Mouse (Mus musculus) neural tube, embryonic 13.5 days (tissue): ENCODE results near the gene Reps1. TPM values are rescaled to one million over a fixed set of nuclear protein-coding genes. Genes with fewer than 3 reads are reported as not detected.

ENCODE experiments used
- ATAC-seq: fragments of 200-750 bp; cut with Nextera tagmentation; 2 replicates; pipeline ENCODE4 v1.8.0; 2017; ENCODE audit warnings: low read depth, mild to moderate bottlenecking, moderate TSS enrichment, moderate library complexity
- H3K27ac ChIP-seq: fragments of 300-500 bp; sonication (generic); replicated peaks from 2 replicates; pipeline ENCODE4 v1.5.1; 2015; ENCODE audit warnings: moderate library complexity, mild to moderate bottlenecking, inconsistent platforms
- H3K27me3 ChIP-seq: fragments of 300-500 bp; sonication (generic); 2 replicates; pipeline ENCODE4 v1.6.1; 2015; ENCODE audit warnings: mild to moderate bottlenecking, inconsistent platforms
- H3K36me3 ChIP-seq: fragments of 300-500 bp; sonication (generic); 2 replicates; pipeline ENCODE4 v1.6.1; 2015; ENCODE audit warnings: mild to moderate bottlenecking, inconsistent platforms
- H3K4me1 ChIP-seq: fragments of 300-500 bp; sonication (generic); replicated peaks from 2 replicates; pipeline ENCODE4 v1.6.1; 2015; ENCODE audit warnings: inconsistent platforms
- H3K4me2 ChIP-seq: fragments of 300-500 bp; sonication (generic); 2 replicates; pipeline ENCODE4 v1.6.1; 2015; ENCODE audit warnings: inconsistent platforms, mild to moderate bottlenecking, moderate library complexity
- H3K4me3 ChIP-seq: fragments of 300-500 bp; sonication (generic); 2 replicates; pipeline ENCODE4 v1.5.1; 2015; ENCODE audit warnings: mild to moderate bottlenecking, inconsistent platforms
- H3K9ac ChIP-seq: fragments of 300-500 bp; sonication (generic); 2 replicates; pipeline ENCODE4 v1.6.1; 2015; ENCODE audit warnings: moderate library complexity, mild to moderate bottlenecking, inconsistent platforms
- H3K9me3 ChIP-seq: fragments of 300-500 bp; sonication (generic); 2 replicates; pipeline ENCODE4 v1.6.1; 2016; ENCODE audit warnings: inconsistent platforms
- WGBS: fragments of 180-500 bp; shearing (Covaris S2); methylation state at CpG from one replicate; pipeline ENCODE4 v1.1.7; 2015; 5-methylcytosine and 5-hydroxymethylcytosine counted together
- polyA plus RNA-seq: library from polyadenylated mRNA; unstranded; fragments of >200 nt; fragmentation: Nextera tagmentation; extraction: Ambion mirVana; gene quantifications from 2 replicates; pipeline ENCODE4 v1.2.1, GENCODE M21; 2015

Reps1 gene
- polyA plus RNA-seq, 1 experiment from 2014 or later, result 22.3 TPM

GRCm38 (mm10) chr10:18036849-18037248, 18.8 kb upstream of the Reps1 start:
- H3K27me3 ChIP-seq, result no peaks in the 10 kb centered on the region
- no peaks in the 10 kb centered on the region for H3K4me1 ChIP-seq
- no peak overlapping the region for H3K4me2 ChIP-seq
- no peak overlapping the region for H3K9ac ChIP-seq
- no peak overlapping the region for H3K27ac ChIP-seq
- H3K4me3 ChIP-seq, result no peak overlapping the region
- no peaks in the 10 kb centered on the region for H3K9me3 ChIP-seq
- H3K36me3 ChIP-seq, result no peaks in the 10 kb centered on the region
- no peak for ATAC-seq
- 83% methylated on average over 5 of the region's 5 CpGs for WGBS

GRCm38 (mm10) chr10:18046380-18046779, 9.3 kb upstream of the Reps1 start:
- ATAC-seq, result no peak

GRCm38 (mm10) chr10:18047380-18048146, 8.1 kb upstream of the Reps1 start:
- no peaks in the 10 kb centered on the region for H3K36me3 ChIP-seq
- H3K4me2 ChIP-seq, result no peak overlapping the region
- H3K27ac ChIP-seq, result no peak overlapping the region
- no peaks in the 10 kb centered on the region for H3K9me3 ChIP-seq
- no peaks in the 10 kb centered on the region for H3K27me3 ChIP-seq
- H3K9ac ChIP-seq, result no peak overlapping the region
- ATAC-seq, result no peak
- 71% methylated on average over 10 of the region's 10 CpGs for WGBS
- no peaks in the 10 kb centered on the region for H3K4me1 ChIP-seq
- H3K4me3 ChIP-seq, result no peak overlapping the region

More at GRCm38 (mm10) chr10:18046380-18046779, 9.3 kb upstream of the Reps1 start:
- H3K27me3 ChIP-seq, result no peaks in the 10 kb centered on the region
- H3K36me3 ChIP-seq, result no peaks in the 10 kb centered on the region
- H3K9ac ChIP-seq, result no peak overlapping the region
- no peak overlapping the region for H3K27ac ChIP-seq
- no peak overlapping the region for H3K4me3 ChIP-seq
- H3K4me1 ChIP-seq, result no peaks in the 10 kb centered on the region
- H3K9me3 ChIP-seq, result no peaks in the 10 kb centered on the region
- no peak overlapping the region for H3K4me2 ChIP-seq

GRCm38 (mm10) chr10:18055009-18055695, 509 bp upstream of the Reps1 start:
- WGBS, result 3% methylated on average over 61 of the region's 61 CpGs

GRCm38 (mm10) chr10:18056391-18056745, 707 bp downstream of the Reps1 start:
- H3K27me3 ChIP-seq, result no peaks in the 10 kb centered on the region
- peak overlapping the region; percentile 98 for H3K9ac ChIP-seq
- peaks cover 32% of the 10 kb centered on the region for H3K4me1 ChIP-seq
- peak overlapping the region; percentile 98 for H3K27ac ChIP-seq
- ATAC-seq, result no peak
- H3K4me3 ChIP-seq, result peak overlapping the region; percentile 92
- WGBS, result 2% methylated on average over 8 of the region's 8 CpGs
- no peaks in the 10 kb centered on the region for H3K9me3 ChIP-seq
- H3K36me3 ChIP-seq, result no peaks in the 10 kb centered on the region
- peak overlapping the region; percentile 73 for H3K4me2 ChIP-seq

More at GRCm38 (mm10) chr10:18055009-18055695, 509 bp upstream of the Reps1 start:
- Histone ChIP-seq H3K4me2 (peak overlapping the region; percentile 73), H3K9me3 (no peaks in the 10 kb centered on the region), H3K36me3 (no peaks in the 10 kb centered on the region), H3K27ac (peak overlapping the region; percentile 98), H3K27me3 (no peaks in the 10 kb centered on the region), H3K4me1 (peaks cover 32% of the 10 kb centered on the region), H3K9ac (peak overlapping the region; percentile 98), H3K4me3 (peak overlapping the region; percentile 92)
- ATAC-seq, result peak; percentile 98

GRCm38 (mm10) chr10:18058681-18059338, 3.1 kb downstream of the Reps1 start:
- H3K4me1 ChIP-seq, result peaks cover 32% of the 10 kb centered on the region
- no peak overlapping the region for H3K4me2 ChIP-seq
- no peak for ATAC-seq
- H3K36me3 ChIP-seq, result no peaks in the 10 kb centered on the region
- WGBS, result 87% methylated on average over 9 of the region's 9 CpGs
- H3K9me3 ChIP-seq, result no peaks in the 10 kb centered on the region
- H3K27me3 ChIP-seq, result no peaks in the 10 kb centered on the region
- H3K27ac ChIP-seq, result no peak overlapping the region
- no peak overlapping the region for H3K9ac ChIP-seq
- H3K4me3 ChIP-seq, result no peak overlapping the region

- H3K4me1 ChIP-seq, result peaks cover 34% of the 10 kb centered on the region
- 87% methylated on average over 13 of the region's 13 CpGs for WGBS
- no peak overlapping the region for H3K27ac ChIP-seq
- H3K36me3 ChIP-seq, result no peaks in the 10 kb centered on the region
- H3K9me3 ChIP-seq, result no peaks in the 10 kb centered on the region
- no peaks in the 10 kb centered on the region for H3K27me3 ChIP-seq
- ATAC-seq, result no peak
- H3K9ac ChIP-seq, result no peak overlapping the region
- no peak overlapping the region for H3K4me2 ChIP-seq
- H3K4me3 ChIP-seq, result no peak overlapping the region
These were observed 4.1 kb downstream of the Reps1 start for GRCm38 (mm10) chr10:18059807-18060206.

GRCm38 (mm10) chr10:18060778-18061177, 5.1 kb downstream of the Reps1 start:
- ATAC-seq, result no peak
- Histone ChIP-seq H3K36me3 (no peaks in the 10 kb centered on the region), H3K4me1 (peaks cover 37% of the 10 kb centered on the region), H3K27me3 (no peaks in the 10 kb centered on the region), H3K4me3 (no peak overlapping the region), H3K27ac (no peak overlapping the region), H3K9me3 (no peaks in the 10 kb centered on the region), H3K9ac (no peak overlapping the region), H3K4me2 (no peak overlapping the region)
- WGBS, result 90% methylated on average over 2 of the region's 2 CpGs

GRCm38 (mm10) chr10:18061533-18061932, 5.9 kb downstream of the Reps1 start:
- H3K27me3 ChIP-seq, result no peaks in the 10 kb centered on the region
- ATAC-seq, result no peak
- no peaks in the 10 kb centered on the region for H3K36me3 ChIP-seq
- WGBS, result 92% methylated on average over 4 of the region's 4 CpGs
- H3K4me2 ChIP-seq, result no peak overlapping the region
- H3K9ac ChIP-seq, result no peak overlapping the region
- no peaks in the 10 kb centered on the region for H3K9me3 ChIP-seq
- peaks cover 35% of the 10 kb centered on the region for H3K4me1 ChIP-seq
- no peak overlapping the region for H3K27ac ChIP-seq
- no peak overlapping the region for H3K4me3 ChIP-seq

- 77% methylated on average over 7 of the region's 7 CpGs for WGBS
- no peaks in the 10 kb centered on the region for H3K27me3 ChIP-seq
- H3K4me2 ChIP-seq, result no peak overlapping the region
- no peaks in the 10 kb centered on the region for H3K36me3 ChIP-seq
- H3K4me1 ChIP-seq, result peaks cover 25% of the 10 kb centered on the region
- H3K9ac ChIP-seq, result no peak overlapping the region
- H3K9me3 ChIP-seq, result no peaks in the 10 kb centered on the region
- H3K4me3 ChIP-seq, result no peak overlapping the region
- no peak for ATAC-seq
- no peak overlapping the region for H3K27ac ChIP-seq
These were observed 9.1 kb downstream of the Reps1 start for GRCm38 (mm10) chr10:18064606-18065228.

GRCm38 (mm10) chr10:18066031-18066439, 10.4 kb downstream of the Reps1 start:
- H3K4me2 ChIP-seq, result no peak overlapping the region
- H3K27me3 ChIP-seq, result no peaks in the 10 kb centered on the region
- H3K4me1 ChIP-seq, result peaks cover 35% of the 10 kb centered on the region
- H3K27ac ChIP-seq, result no peak overlapping the region
- H3K4me3 ChIP-seq, result no peak overlapping the region
- no peaks in the 10 kb centered on the region for H3K9me3 ChIP-seq
- H3K36me3 ChIP-seq, result no peaks in the 10 kb centered on the region
- H3K9ac ChIP-seq, result no peak overlapping the region
- ATAC-seq, result no peak
- WGBS, result 91% methylated on average over 10 of the region's 10 CpGs
